Mouse (Mus musculus) midbrain, embryonic 15.5 days (tissue): ENCODE data around the gene Olfr308. TPM values are rescaled to one million over a fixed set of nuclear protein-coding genes. Genes with fewer than 3 reads are reported as not detected.
"Not testable (repeated sequence)": the region's sequence is repeated elsewhere in the genome, so short reads cannot be mapped to it uniquely, and the experiment has no call there.

ENCODE experiments used
- ATAC-seq: fragments of 200-750 bp; cut with Nextera tagmentation; replicated peaks from 2 replicates; pipeline ENCODE4 v1.8.0; 2017; ENCODE audit warnings: moderate TSS enrichment
- H3K27ac ChIP-seq: fragments of 300-500 bp; sonication (generic); 2 replicates; pipeline ENCODE4 v1.5.1; 2015; ENCODE audit warnings: mild to moderate bottlenecking, inconsistent platforms
- H3K27me3 ChIP-seq: fragments of 300-500 bp; sonication (generic); replicated peaks from 2 replicates; pipeline ENCODE4 v1.6.1; 2015; ENCODE audit warnings: inconsistent platforms
- H3K36me3 ChIP-seq: fragments of 300-500 bp; sonication (generic); replicated peaks from 2 replicates; pipeline ENCODE4 v1.6.1; 2015; ENCODE audit warnings: inconsistent platforms
- H3K4me1 ChIP-seq: fragments of 300-500 bp; sonication (generic); 2 replicates; pipeline ENCODE4 v1.6.1; 2015; ENCODE audit warnings: inconsistent platforms
- H3K4me2 ChIP-seq: fragments of 300-500 bp; sonication (generic); 2 replicates; pipeline ENCODE4 v1.6.1; 2015; ENCODE audit warnings: inconsistent platforms, mild to moderate bottlenecking, moderate library complexity
- H3K4me3 ChIP-seq: fragments of 300-500 bp; sonication (generic); 2 replicates; pipeline ENCODE4 v1.5.1; 2015; ENCODE audit warnings: mild to moderate bottlenecking, inconsistent platforms
- H3K9ac ChIP-seq: fragments of 300-500 bp; sonication (generic); 2 replicates; pipeline ENCODE4 v1.6.1; 2015; ENCODE audit warnings: mild to moderate bottlenecking, inconsistent platforms
- H3K9me3 ChIP-seq: fragments of 300-500 bp; sonication (generic); 2 replicates; pipeline ENCODE4 v1.6.1; 2016; ENCODE audit warnings: inconsistent platforms
- whole genome bisulfite sequencing: fragments of 180-500 bp; shearing (Covaris S2); methylation state at CpG from one replicate; pipeline ENCODE4 v1.1.7; 2015; ENCODE audit warnings: mixed read lengths; 5-methylcytosine and 5-hydroxymethylcytosine counted together
- microRNA-seq: library from miRNA; unstranded; fragments of <30 nt; microRNA quantifications from one replicate; pipeline ENCODE4, GENCODE M21; 2016
- polyA plus RNA-seq: library from polyadenylated mRNA; unstranded; fragments of >200 nt; fragmentation: Nextera tagmentation; extraction: Ambion mirVana; gene quantifications from 2 replicates; pipeline ENCODE4 v1.2.1, GENCODE M21; 2015

Gene Olfr308
- polyA plus RNA-seq, result not detected in 2 replicates

DNA sequence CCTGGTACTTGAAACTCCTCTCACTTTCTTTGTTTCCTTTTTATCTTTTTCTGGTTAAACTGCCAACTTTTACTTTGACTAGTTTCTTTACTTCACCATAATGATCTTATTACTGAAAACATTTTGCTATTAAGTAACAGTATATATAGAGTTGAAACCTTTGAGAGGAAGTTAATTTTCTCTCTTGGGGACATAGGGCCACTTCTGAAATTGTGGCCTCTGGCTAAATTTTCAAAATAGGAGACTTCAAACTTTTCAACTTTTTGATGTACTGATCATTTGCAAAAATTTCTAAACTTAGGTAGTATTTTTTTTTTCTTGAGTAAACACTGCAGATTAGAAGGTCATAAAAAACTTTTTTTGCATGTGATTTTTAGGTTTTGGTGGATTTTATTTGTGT lies at the start of gene Olfr308:
Gene Olfr308 (minus strand): TSS at position 101 of the 400 bp plus-strand sequence.
- Histone ChIP-seq H3K9me3 (no peaks in the 10 kb centered on the region), H3K9ac (no peak within 1 kb of the TSS), H3K4me2 (no peak within 1 kb of the TSS), H3K36me3 (no peaks in the 10 kb centered on the region), H3K27ac (no peak within 1 kb of the TSS), H3K27me3 (no peaks in the 10 kb centered on the region), H3K4me3 (no peak within 1 kb of the TSS), H3K4me1 (no peaks in the 10 kb centered on the region)
- ATAC-seq, result no peak

DNA sequence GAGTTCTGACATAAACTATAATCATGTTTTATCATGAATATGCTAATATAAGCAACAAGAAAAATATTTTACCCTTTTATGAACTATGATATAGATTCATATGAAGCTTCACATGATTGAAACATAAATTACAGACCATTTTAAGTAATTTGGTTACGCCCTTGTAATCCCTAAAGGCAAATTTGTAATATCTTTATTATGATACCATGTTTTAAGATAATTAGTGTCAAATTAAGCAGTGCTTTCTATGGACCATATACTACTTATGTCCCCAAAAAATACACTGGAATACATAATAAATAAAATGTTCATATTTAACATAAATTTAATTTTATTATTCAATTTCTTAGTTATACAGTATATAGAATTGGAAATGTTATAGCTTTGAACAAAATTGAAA lies 41.4 kb upstream of the Olfr308 start, which contains the start of gene Olfr305:
Gene Olfr305 (minus strand): TSS at position 101 of the 400 bp plus-strand sequence.
- no peak within 1 kb of the TSS for H3K9ac ChIP-seq
- H3K4me3 ChIP-seq, result no peak within 1 kb of the TSS
- no peaks in the 10 kb centered on the region for H3K36me3 ChIP-seq
- no peak for ATAC-seq
- H3K4me1 ChIP-seq, result no peaks in the 10 kb centered on the region
- WGBS, result 95% methylated on average over 1 of the region's 1 CpGs
- no peaks in the 10 kb centered on the region for H3K27me3 ChIP-seq
- no peaks in the 10 kb centered on the region for H3K9me3 ChIP-seq
- H3K27ac ChIP-seq, result no peak within 1 kb of the TSS
- no peak within 1 kb of the TSS for H3K4me2 ChIP-seq

DNA sequence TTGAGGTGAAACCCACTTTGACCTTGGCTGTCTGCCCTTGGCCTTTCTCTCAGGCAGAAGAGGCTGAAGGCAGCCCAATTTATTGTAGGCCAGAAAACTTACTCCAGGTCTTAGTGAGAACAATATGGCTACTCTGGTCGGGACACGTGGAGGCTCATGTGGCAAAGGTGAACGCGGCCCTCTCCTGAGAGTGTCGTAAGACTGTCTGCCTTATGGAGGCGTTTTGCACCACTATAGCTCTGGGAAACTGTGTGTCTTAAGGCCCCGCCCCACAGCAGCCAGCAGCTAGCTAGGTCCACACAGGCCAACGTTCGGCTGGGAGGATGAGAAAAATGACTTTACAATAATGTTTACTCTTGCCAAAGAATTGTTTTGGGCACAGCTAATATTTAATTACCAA lies 20.9 kb upstream of the Olfr308 start:
- not testable (repeated sequence) for H3K4me3 ChIP-seq, H3K36me3 ChIP-seq, H3K4me1 ChIP-seq, H3K27ac ChIP-seq, H3K4me2 ChIP-seq, H3K27me3 ChIP-seq, H3K9ac ChIP-seq, H3K9me3 ChIP-seq, ATAC-seq
- WGBS, result 91% methylated on average over 9 of the region's 9 CpGs

DNA sequence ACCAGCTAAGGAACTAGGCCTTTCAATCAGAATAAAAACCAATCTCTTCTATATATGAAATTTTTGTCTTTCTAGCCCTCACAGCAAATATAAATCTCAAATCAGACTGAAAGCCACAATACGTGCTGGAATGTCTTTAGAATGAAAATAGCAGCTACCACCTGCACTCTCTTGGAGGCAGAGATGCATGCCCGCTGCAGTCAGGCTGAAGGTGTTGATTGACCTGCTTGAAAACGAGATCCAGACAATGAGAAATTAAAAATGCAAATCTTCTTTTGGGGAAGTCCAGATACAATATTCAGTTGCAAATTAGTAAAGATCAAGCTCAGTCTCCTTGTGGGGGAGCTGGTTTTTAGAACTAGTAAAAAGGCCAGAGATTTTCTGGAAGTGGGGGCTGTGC lies 18.8 kb upstream of the Olfr308 start:
- 57% methylated on average over 3 of the region's 3 CpGs for WGBS
- ATAC-seq, result no peak
- H3K4me2 ChIP-seq, result no peak overlapping the region
- H3K27me3 ChIP-seq, result no peaks in the 10 kb centered on the region
- H3K4me3 ChIP-seq, result no peak overlapping the region
- H3K36me3 ChIP-seq, result no peaks in the 10 kb centered on the region
- H3K9ac ChIP-seq, result no peak overlapping the region
- no peak overlapping the region for H3K27ac ChIP-seq
- no peaks in the 10 kb centered on the region for H3K9me3 ChIP-seq
- H3K4me1 ChIP-seq, result no peaks in the 10 kb centered on the region

DNA sequence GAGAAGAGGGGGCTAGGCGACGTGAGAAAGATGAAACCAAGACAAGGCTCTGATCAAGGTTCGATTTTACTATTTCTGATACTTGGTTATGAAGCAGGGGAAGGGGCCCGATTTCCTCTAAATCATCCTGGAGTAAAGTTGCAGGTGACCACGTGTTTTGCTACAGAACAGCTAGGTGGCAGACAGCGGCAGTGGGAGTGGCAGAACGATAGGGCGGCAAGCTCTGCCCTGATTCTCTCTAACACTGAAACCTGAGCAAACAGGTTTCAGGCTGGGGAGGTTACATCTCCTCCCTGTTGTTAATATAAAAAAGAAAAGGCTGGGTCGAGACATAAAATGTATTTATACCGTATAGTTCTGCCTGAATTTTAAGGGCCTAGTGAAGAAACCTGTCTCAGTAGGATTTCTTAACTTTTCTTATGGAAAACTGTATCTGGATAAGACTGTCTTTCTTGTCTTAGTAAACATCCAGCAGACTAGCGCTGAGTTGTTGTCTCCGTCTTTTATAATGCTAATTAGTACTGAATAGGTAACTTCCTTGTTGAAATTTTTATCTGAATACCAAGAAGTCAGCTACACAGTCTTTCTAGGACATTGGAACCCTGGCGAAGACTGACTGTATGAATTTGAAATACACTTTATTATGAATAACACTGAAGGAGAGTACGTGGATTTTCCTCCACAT lies 17.6 kb upstream of the Olfr308 start:
- H3K27me3 ChIP-seq, result no peaks in the 10 kb centered on the region
- no peak for ATAC-seq
- H3K4me2 ChIP-seq, result no peak overlapping the region
- no peak overlapping the region for H3K9ac ChIP-seq
- H3K27ac ChIP-seq, result no peak overlapping the region
- H3K4me3 ChIP-seq, result no peak overlapping the region
- H3K9me3 ChIP-seq, result no peaks in the 10 kb centered on the region
- no peaks in the 10 kb centered on the region for H3K4me1 ChIP-seq
- 85% methylated on average over 14 of the region's 14 CpGs for WGBS
- no peaks in the 10 kb centered on the region for H3K36me3 ChIP-seq

DNA sequence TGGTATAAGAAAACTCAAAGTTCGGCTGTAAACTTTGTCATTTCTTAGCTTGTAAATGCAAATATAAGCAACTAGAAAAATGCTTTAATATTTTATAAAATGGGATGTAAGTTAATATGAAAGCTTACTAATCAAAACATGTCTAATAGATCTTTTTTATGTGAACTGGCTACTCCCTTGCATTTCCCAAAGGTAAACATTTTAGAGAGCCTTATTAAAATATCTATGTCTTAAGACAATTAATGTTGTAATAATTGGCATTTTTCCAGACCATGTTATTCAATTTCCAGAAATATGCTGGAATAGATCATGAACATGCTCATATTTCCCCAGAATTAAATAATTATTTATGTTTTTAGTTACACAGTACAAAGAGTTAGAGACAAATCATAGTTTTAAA lies 12.1 kb upstream of the Olfr308 start, which contains the start of gene Olfr307:
Gene Olfr307 (minus strand): TSS at position 101 of the 400 bp plus-strand sequence.
- Histone ChIP-seq H3K36me3 (no peaks in the 10 kb centered on the region), H3K4me3 (no peak within 1 kb of the TSS), H3K9me3 (no peaks in the 10 kb centered on the region), H3K9ac (no peak within 1 kb of the TSS), H3K4me2 (no peak within 1 kb of the TSS), H3K27ac (no peak within 1 kb of the TSS), H3K27me3 (no peaks in the 10 kb centered on the region), H3K4me1 (no peaks in the 10 kb centered on the region)
- no peak for ATAC-seq
- WGBS, result 76% methylated on average over 1 of the region's 1 CpGs

DNA sequence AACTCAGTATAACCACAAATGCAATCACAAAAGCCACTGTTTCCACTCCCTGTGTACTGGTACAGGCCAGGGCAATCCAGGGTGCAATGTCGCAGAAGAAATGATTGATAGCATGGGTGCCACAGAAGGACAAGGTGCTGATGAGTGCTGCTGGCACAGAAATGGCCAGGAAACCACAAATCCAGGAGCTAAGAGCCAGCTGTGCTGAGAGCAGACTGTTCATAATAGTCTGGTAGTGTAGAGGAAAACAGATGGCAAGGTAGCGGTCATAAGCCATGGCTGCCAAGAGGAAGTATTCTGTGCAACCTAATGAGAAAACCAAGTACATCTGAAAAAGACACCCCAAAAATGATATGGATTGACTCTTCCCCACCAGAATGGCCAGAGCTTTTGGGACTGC lies 4.1 kb downstream of the Olfr308 start:
- H3K36me3 ChIP-seq, result no peaks in the 10 kb centered on the region
- no peaks in the 10 kb centered on the region for H3K9me3 ChIP-seq
- H3K4me1 ChIP-seq, result no peaks in the 10 kb centered on the region
- H3K27ac ChIP-seq, result no peak overlapping the region
- no peak overlapping the region for H3K9ac ChIP-seq
- H3K27me3 ChIP-seq, result no peaks in the 10 kb centered on the region
- 97% methylated on average over 2 of the region's 2 CpGs for whole genome bisulfite sequencing
- H3K4me2 ChIP-seq, result no peak overlapping the region
- H3K4me3 ChIP-seq, result no peak overlapping the region
- no peak for ATAC-seq

DNA sequence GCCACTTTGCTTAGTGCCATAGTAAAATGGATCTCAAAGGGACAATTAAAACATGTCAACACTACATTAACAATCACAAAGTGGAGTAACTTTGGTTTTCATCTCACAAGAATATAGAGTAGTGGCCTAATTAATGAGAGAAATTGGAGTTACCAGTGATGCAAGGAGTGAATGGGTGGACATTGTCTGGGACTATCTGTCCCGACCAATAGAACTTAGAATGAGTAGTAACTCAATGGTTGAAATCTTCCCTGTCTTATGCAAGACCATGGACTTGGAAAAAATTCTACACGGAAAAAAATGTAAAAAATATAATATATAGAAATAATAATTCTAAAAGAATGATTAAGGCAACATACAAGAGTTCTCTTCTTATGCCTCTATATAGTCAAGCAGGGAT lies 11.8 kb downstream of the Olfr308 start, which contains the start of gene Olfr309:
Gene Olfr309 (minus strand): TSS at position 101 of the 400 bp plus-strand sequence.
- no peaks in the 10 kb centered on the region for H3K27me3 ChIP-seq
- no peaks in the 10 kb centered on the region for H3K36me3 ChIP-seq
- no peaks in the 10 kb centered on the region for H3K4me1 ChIP-seq
- WGBS, result 73% methylated on average over 2 of the region's 2 CpGs
- ATAC-seq, result no peak
- H3K9ac ChIP-seq, result no peak within 1 kb of the TSS
- H3K9me3 ChIP-seq, result no peaks in the 10 kb centered on the region
- no peak within 1 kb of the TSS for H3K4me3 ChIP-seq
- H3K4me2 ChIP-seq, result no peak within 1 kb of the TSS
- no peak within 1 kb of the TSS for H3K27ac ChIP-seq

DNA sequence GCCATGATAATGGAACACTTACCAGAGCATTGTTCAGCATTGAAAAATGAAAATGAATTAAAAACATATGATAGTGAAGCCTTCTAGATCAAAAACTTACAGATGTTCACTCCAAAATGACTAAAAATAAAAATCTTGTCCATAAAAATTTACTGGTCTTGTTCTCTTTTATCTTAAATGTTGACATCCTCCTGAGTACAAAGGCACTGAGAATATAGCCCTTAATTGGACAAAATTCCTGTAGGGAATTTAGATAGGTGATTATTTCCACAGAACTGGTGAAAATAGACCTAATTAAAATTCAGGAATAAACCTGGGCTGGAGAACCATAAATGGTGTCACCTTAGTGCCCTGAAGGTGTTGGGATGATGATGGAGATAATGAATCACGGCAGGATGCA lies 48.4 kb downstream of the Olfr308 start, which contains the start of gene Olfr310:
Gene Olfr310 (minus strand): TSS at position 101 of the 400 bp plus-strand sequence.
- Histone ChIP-seq H3K4me3 (no peak within 1 kb of the TSS), H3K4me1 (no peaks in the 10 kb centered on the region), H3K9ac (no peak within 1 kb of the TSS), H3K27me3 (no peaks in the 10 kb centered on the region), H3K27ac (no peak within 1 kb of the TSS), H3K36me3 (no peaks in the 10 kb centered on the region), H3K4me2 (no peak within 1 kb of the TSS), H3K9me3 (no peaks in the 10 kb centered on the region)
- no peak for ATAC-seq
- 82% methylated on average over 1 of the region's 1 CpGs for WGBS

Small RNA genes within 50 kb of the gene (microRNA-seq; reads per million reads assigned to microRNA genes)
- not detected for gene Gm23192

Other genes with a start within 250 kb of the Olfr308 start
- gene Vmn2r75, start 153.9 kb downstream of the Olfr308 start, polyA plus RNA-seq, result not detected in 2 replicates
- not detected in 2 replicates for gene Vmn2r76, start 79.3 kb downstream of the Olfr308 start, polyA plus RNA-seq
- not detected in 2 replicates for gene Olfr310, start 48.5 kb downstream of the Olfr308 start, polyA plus RNA-seq
- not detected in 2 replicates for gene Olfr309, start 11.9 kb downstream of the Olfr308 start, polyA plus RNA-seq
- not detected in 2 replicates for gene Olfr307, start 12.0 kb upstream of the Olfr308 start, polyA plus RNA-seq
- not detected in 2 replicates for gene Olfr305, start 41.3 kb upstream of the Olfr308 start, polyA plus RNA-seq
- not detected in 2 replicates for gene Olfr304, start 61.0 kb upstream of the Olfr308 start, polyA plus RNA-seq
- gene Olfr303, start 72.2 kb upstream of the Olfr308 start, polyA plus RNA-seq, result not detected in 2 replicates
- not detected in 2 replicates for gene Olfr301, start 78.2 kb upstream of the Olfr308 start, polyA plus RNA-seq
- not detected in 2 replicates for gene Olfr299, start 134.3 kb upstream of the Olfr308 start, polyA plus RNA-seq
- not detected in 2 replicates for gene Olfr298, start 166.9 kb upstream of the Olfr308 start, polyA plus RNA-seq
- gene Olfr297, start 194.3 kb upstream of the Olfr308 start, polyA plus RNA-seq, result not detected in 2 replicates